Mouse (Mus musculus): ENCODE data around the gene Cldn14.

Cldn14 gene

DNA sequence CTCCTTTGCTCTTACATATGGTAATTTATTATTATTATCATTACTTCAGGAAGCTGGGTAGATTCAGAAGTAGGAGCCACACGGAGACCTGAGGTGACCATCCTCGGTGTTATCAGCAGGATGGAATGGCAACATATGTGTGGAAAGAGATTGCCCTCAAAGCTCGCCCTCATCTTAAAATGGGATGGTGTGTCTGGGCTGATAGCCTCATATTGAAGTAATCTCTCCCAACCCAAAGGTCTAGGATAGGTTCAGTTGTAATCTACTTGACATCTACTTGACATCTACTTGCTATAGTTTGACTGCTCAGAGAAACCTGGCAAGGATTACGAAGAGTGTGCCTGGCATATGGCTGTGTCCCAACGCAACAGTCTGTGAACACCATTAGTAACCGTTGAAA, 64.3 kb downstream of the Cldn14 start:
- no peak for DNase-seq (ENCODE audit: low read depth)

DNA sequence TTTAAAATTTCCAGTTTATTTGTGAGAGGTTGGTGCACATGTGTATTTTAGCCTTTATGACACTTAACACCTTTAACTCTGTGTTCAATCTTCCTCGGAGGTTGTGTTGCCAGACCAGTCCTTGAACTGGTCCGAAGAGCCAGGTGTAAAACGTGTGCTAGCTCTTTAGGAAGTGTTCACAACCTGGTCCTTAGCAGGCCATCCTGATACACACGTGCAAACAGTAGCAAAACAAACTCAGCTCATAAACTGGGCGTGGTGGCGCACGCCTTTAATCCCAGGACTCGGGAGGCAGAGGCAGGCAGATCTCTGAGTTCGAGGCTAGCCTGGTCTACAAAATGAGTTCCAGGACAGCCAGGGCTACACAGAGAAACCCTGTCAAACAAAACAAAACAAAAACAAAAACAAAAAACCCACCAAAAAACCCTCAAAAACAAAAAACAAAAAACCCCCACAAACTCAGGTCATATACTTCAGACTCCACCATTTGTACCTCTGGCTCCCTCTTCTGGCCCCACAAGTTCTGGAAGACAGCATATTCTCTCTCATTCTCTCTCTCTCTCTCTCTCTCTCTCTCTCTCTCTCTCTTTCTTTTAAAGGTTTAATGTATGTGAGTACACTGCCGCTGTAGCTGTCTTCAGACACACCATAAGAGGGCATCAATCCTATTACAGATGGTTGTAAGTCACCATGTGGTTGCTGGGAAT, 65.7 kb downstream of the Cldn14 start:
- no peak for DNase-seq (ENCODE audit: low read depth)

DNA sequence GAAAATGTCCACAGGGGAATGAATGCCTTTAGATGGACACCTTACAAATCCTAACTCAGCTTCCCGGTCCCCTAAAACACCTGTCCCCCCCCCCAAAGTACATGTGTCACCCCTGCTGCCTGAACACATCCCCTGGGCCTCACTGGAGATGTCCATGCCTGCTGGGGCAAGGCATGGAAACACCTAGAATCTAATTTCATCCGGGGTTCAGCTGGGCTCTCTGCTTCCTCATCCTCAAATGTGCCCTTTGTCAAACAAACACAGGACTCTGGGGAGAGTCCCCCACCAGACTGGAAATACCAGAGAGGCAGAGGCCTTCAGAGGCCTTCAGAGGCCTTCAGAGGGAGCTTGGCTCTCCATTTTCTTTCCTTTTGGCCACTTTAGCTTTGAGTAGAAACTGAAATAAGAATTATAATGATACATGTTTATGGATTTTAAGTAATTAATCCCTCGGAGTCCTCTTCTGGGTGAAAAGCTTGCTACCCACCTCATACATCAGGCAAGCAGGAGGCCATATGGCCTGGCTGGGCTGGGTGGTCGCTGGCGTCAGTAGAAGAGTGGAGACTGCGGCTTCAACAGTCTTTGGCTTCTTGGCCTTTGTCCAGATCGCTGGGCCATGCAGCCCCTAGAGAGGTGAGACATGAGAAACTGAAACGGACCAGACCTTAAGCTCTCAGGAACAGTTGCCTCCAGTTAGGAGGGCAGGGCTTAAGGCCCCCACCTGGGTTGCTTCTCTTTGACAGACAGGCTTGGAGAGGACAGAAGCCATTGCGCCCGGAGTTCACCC, 66.7 kb downstream of the Cldn14 start:
- no peak for DNase-seq (ENCODE audit: low read depth)

DNA sequence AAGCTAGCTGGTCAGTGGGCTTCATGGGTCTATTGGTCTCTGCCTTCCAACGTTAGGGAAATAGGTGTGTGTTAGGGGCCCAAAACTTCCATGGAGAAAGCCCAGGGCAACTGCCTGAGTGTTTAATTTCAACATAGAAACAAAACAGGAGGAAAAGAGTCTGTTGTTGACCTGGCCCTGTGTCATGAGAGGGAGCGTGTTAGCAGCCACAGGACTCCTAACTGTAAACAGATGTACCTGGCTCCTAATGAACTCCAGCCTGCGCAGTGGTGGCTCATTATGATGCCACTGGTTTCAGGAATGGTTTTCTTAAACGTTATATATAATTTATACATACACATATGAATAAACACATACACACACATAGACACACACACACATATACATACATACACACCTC, 68.7 kb downstream of the Cldn14 start:
- DNase-seq (ENCODE audit: low read depth) = no peak

DNA sequence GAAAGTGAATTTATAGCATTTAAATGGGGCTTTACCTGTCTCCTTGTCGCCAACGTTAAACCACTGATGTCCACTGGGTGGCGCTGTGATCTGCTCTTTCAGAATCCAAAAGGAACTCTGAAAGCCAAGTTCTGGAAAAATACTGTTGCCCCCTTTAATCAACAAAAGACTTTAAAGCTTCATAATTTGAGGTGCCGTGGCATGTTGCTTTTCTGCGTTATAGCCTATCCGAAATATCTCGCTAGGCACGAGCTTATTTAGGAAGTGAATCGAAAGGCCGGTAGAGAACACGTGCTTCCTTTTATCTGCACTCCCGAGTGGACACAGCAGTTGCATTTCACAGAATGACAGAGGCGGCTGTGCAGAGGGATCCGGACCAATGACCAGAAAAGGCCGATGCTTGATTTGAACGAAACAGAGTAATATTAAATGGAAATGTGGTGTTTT, 70.2 kb downstream of the Cldn14 start:
- peak; percentile 56 for DNase-seq (ENCODE audit: low read depth)

DNA sequence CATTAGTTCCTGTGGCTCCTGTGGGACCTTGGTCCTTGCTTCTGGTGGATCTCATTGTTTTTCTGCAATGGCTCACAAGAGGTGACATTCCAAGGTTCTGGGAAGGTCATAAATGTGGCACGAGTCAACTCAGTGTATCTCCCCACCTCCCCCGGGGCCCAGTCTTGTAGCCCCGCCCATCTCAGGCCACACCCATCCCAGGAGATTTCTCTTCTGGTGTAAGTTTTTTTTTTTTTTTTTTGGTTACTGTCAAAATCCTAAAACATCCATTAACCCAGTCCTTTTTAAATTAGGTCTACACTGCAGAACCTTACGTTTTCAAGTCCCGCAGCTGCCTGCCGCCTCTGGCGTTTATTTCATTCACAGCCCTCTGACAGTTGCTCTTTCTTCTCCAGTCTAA, 73.6 kb downstream of the Cldn14 start:
- no peak for DNase-seq (ENCODE audit: low read depth)

DNA sequence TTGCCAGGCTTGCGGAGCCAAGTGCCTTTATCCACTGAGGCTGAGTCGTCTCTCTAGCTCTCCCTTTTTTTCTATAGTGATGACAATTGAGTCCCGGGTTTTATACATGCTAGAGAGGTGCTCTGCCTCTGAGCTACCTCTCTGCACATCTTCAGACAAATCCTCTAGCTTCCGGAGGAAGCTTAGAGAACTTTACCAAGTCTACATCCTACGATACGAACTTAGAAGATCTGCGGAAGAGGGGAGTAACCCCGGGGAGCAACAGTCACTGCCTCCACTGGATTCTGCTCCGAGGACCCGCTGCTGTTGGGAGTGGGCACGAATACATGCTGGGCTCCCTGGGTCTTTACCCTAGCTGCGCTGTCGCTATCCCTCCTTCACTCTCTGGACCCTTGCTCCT, 74.0 kb downstream of the Cldn14 start:
- DNase-seq (ENCODE audit: low read depth) = no peak

DNA sequence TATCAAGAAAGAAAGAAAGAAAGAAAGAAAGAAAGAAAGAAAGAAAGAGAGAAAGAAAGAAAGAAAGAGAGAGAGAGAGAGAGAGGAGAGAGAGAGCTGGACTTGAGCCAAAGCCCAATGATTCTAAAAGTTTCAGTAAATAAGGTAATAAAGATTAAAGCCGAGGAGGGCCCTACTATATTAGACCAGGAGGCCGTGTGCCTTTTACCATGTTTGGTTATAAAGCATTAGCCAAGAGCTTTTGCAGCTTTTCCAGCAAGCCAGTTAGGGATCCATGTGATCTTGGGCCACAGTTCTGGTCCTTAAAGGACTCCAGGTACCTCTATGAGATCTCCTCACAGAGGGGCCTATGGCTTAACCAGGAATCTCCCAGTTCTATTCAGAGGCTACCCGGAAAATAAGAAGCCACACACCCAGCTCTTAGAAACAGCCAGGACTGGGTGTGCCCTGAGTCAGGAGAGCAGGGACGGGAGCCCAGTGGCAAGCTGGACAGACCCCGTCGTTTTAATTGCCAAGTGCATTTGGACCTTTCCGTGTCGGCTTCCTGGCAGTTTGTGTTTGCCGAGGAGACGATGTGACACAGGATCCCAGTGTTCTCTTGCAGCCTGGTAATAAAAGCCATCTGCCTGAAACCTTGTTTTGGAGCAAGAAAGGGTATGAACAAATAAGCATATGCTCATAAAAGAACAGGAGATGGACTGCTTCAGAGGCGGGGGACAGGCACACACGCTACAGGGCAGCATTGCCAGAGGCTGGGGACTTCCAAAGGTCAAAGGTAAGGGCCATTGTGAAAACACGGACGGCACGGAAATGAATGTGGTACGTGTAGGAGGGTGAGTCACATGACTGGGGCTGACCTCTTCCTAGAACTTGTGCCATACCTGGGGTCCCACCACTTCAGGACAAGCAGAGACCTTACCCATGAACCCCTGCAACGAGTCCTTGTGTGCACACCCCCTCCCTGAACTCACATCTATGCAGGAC, 76.2 kb downstream of the Cldn14 start:
- no peak for DNase-seq (ENCODE audit: low read depth)

DNA sequence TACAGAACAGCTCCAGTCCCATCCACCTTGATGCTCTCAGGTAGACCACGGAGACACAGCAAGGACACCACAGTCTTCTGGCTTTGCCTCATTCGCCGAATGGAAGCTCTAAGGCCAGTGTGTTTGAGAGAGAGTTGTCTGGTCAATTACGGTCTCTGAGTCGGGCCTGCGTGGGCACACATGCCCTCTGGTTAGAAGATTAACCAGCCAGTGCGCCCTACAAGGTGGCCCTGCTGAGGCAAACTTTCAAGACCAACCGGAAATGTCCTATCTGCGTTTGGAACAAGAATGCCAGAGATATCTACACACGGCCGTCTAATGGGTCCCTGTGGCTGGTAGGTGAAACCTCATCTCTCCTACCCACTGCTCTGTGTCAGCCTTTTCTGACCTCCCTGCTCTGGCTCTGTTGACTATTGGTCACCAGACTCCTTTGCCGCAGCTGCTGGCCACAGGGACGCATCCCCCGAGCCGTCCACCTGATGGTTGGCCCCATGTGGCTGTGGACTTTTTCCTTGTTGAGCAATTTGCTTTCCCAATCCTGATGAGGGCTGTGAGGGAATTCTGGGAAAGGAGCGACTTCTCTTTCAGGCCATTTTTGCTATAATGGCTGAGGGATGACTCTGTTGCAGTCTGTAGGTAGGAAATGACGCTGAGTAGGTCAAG, 79.1 kb downstream of the Cldn14 start:
- DNase-seq (ENCODE audit: low read depth) = no peak

DNA sequence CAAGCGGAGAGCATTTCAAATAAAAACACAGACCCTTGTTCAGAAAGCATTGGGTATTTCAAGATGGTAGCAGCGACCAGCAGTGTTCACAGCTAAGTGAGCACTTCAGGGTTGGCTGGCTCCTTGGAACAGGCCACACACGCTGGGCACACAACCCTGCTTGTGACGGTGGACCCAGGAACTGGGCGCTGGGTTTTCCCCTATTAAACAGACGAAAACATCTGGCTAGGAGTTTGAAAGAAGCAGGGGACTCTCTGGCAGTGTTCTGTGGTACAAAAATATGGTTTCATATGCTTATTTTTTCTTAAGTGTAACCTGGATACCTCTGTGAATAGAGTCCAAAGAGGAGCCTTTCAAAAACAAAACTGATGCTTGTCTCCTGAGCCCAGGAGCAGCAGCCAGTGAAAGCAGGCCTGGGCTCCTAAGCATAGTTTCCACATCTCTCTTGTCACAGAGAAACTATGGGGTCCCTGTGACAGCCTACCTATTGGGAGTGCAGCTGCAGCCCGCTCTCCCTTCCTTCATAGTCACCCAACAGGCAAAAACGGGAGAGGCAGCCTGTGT, 82.9 kb downstream of the Cldn14 start:
- DNase-seq (ENCODE audit: low read depth) = no peak

DNA sequence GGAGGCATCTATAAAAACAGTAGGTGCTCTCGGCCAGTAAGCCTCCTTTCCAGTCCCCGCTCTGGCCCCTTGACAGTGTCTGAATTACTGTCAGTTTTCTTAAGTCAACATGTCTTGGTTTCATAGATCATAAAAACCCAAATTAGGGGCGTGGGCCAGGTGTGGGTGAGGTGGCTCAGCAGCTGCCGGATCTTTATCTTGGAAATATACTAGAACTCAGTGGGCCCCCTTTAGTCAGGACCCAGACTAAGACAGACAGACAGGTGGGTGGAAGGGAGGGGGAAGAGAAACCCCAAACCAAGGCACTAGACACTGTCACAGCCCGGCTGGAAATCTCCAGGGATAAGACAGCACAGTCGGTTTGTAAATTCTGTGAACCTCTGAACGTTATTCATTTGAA, 84.8 kb downstream of the Cldn14 start:
- no peak for DNase-seq (ENCODE audit: low read depth)

DNA sequence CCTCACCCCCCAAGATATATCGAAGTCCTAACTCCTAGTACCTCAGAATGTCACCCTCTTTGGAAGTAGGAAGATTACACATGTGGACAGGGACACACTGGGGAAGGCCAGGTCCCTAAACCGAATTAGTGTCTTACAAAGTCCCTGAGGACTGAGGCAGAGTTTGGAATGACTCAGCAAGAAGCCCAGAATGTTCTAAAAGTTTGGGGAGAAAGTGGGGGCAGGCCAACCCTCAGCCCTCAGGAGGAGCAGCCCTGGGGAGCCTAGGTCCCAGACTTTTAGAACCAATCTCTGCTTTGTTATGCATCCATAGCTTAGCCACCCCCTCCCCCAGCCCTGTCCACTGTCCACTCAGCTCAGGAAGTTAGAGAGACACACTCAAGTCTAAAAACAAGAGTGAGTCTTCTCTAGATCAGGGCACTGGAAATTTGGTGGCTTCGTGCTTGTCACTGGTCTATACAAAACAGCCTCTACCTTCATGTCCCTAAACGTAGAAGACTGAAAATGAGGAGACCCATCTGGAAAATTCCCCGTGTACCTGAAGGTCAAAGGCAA, 85.7 kb downstream of the Cldn14 start:
- DNase-seq (ENCODE audit: low read depth) = no peak

DNA sequence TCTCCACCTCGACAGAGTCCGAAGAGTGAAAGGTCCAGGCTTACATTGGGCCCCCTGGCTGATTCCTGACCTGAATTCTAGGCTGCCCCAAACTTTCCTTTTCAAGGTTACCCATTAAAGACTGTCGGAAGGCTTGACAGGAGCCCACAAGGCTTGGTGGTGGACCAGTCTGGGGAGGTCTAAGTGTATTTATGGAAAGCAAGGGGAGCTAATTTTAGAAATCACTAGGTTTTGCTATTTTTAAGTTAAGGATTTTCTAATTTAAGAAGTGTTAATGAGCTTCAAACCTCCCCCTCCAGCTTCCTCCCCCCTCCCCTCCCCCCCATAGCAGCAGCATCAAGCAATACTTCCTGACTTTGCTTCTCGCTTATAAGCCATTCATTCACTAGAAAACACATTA, 88.0 kb downstream of the Cldn14 start:
- DNase-seq (ENCODE audit: low read depth) = no peak

DNA sequence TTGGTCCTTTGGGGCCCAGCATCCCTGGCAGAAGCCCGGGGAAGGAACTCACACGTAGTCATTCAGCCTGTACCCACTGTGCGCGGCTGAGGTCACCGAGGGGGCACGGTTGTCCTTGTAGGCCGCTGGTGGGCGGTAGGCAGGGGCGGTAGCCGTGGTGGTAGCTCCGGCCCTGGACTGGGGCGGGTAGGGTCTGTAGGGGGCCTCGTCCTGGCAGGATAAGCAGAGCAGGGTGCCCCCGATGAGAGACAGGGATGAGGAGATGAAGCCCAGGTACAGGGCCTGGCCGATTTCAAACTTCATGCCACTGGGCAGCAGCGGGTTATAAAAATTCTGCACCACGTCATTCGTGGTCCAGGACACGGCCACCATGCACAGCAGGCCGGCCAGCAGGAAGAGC, 89.4 kb downstream of the Cldn14 start:
- no peak for DNase-seq (ENCODE audit: low read depth)

DNA sequence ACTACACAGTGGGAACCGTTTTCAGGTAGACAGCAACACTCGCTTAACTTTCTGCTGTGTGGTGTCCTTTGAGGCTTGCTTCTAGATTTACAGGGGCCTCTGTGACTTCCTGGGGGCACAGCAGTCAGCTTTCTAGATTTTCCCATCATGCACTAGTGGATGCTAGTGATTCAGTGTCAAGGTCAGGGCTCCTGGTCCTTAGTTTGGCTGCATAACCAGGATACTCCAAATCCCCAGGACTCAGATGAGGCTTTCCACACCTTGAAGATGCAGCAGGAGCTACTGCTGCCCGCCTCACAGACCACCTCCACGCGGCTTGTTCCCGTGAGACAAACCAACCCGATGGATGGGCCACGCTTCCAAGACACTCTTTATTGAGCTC, 90.0 kb downstream of the Cldn14 start:
- no peak for DNase-seq (ENCODE audit: low read depth)

DNA sequence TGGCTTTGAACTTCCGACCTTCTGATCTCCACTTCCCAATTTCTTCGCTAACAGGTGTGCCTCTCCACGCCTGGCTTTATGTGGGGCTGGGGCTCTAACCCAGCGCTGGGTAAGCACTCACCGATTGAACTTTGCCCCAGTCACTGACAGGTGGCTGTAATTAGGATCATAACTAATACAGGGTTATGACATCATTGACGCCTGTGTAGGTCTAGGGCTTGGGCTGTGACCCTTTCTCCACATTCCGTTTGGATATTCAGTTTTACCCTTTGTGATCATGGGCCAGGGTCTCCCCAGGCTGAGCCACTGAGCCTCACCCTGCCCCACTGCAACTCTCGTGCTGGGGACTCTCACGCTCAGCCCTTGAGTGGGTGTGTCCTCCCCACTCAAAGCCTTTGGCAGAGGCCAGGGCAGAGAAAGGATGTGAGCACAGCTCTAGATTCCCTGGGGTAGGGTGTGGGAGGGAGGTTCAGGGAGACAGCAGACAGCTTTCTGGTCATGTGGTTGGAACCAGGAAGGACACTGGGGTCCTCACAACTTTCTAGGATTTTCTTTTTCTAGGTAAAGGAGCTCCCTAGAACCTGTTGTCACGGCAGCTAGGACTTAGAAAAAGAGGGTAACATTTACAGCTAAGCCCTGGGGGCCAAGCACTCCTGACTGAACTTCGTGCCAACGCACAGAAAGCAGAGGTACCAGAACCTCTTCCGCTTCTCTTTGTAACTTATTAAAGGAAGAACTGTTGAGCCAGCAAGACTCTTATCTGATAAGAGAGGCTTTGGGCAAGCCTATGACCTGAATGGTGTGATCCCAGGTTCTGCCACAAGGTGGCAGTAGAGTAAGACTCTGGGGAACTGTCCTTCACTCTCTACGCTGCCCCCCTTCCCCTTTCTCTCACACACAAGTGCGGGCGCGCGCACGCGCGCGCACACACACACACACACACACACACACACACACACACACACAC, 90.6 kb downstream of the Cldn14 start:
- DNase-seq (ENCODE audit: low read depth) = peak; percentile 86

DNA sequence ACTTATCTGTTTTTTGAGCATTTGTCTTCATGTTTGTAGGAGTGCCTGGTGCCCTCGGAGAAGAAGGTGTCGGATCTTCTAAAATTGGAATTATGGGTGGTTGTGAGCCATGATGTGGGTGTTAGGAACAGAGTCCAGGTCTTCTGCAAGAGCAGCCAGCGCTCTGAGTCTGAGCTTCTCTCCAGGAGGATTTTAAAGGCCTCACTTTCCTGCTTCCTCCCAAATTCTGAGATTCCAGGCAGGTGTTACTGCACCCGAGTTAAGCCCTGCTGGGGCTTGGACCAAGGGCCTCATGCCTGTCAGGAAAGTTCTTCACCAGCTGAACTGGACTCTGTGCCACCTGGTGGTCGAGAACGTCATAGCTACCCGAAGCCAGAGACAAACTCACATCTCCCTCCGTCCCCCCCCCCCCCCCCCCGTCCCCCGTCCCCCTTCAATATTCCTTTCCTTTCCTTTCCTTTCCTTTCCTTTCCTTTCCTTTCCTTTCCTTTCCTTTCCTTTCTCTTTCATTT, 93.2 kb downstream of the Cldn14 start:
- DNase-seq (ENCODE audit: low read depth) = peak; percentile 25

DNA sequence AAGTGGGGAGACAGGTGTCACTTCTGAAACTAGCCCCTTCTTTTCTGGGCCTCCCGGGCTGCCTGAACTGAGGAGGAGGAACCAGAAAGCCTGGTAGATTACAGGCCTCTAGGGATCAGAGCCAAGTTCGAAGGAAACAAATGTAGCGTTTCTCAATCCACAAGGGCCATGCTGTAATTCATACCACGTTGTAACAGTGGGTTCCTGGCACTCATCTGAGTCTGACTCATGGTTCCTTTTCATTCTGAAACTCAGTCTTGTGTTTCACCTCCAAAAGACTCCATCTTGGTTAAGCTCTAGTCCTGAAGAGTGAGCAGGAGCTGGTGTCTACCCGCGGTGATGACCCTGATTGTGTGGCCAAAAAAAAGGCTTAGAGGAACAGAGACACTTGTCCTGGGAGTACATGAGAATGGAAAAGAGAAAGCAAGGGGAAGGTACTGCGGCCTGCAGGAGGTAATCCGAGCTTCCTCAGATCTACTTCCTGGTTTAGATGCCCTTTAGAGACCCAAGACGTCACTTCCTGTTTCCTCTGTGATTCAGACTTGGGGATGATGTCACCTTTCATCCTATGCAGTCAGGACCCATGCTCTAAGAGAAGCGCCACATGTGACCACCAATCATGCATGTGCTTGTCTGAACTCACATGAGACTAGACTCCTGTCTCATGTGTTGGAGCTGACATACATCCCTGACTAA, 94.6 kb downstream of the Cldn14 start:
- DNase-seq (ENCODE audit: low read depth) = no peak

DNA sequence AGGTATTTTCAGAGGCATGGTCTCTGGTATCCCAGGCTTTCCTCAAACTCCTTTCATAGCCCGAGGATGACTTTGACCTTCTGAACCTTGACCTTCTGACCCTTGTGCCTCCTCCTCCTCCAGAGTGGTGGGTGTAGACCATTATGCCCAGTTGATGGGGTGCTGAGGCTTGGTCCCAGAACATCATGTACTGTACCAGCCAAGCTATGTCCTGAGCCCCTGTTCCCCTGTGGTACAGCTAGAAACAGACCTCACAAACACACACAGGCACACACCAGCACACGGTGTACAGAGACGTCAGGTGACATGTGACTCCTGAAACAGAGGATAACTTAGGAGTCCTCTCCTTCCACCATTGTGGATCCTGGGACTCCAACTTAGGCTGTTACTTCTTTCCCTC, 95.8 kb downstream of the Cldn14 start:
- no peak for DNase-seq (ENCODE audit: low read depth)

All from c-Kit-positive CD71-positive TER-119-negative erythroid progenitor cells, embryonic 14.5 days (primary cell).